In the genomic region with DNA sequence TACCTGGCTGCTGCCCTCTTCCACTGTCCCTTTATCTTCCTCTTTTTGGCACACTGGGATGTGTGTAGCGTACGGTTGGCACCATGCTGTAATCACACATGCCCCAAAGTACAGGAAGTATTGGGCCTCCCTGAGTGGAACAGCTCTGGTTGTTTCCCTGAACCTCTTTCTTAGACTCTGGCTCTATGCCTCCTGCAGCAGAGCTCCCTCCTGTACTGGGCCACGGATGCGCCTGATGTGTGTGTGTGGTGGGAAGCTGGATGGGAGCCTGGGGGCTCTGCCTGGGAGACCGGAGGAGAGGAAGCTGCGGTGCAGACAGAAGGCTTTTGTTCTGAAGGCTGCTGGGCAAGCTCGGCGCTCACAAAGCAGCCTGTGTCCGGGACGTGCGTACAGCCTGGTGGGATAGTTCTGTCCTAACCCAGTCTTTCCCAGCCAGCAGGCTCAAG, we compare ENCODE assay signal across 9 mouse cellular contexts. TPM values are rescaled to one million over a fixed set of nuclear protein-coding genes. Genes with fewer than 3 reads are reported as not detected.
DNase-seq lines count a peak whose midpoint lies in the region; ATAC-seq and TF ChIP-seq lines count a peak whose summit lies in the region.
"Had no signal": no experiment of that assay in that cellular context is flagged by ENCODE, and none has a peak within 500 bp of the region (broad histone marks: within the 10 kb centered on the region; RNA-seq: fewer than 3 reads in every experiment).

No protein-coding gene starts in this region.

- H3K4me2 ChIP-seq in stomach, embryonic 14.5 days (replicated peaks; ENCODE audit: low read depth, low read length): no peak overlapping the region
- no peak overlapping the region for H3K4me2 ChIP-seq in stomach, postnatal 0 days (replicated peaks; ENCODE audit: low read depth)
- no peak overlapping the region for H3K4me2 ChIP-seq in hindbrain, postnatal 0 days (ENCODE audit: low read depth, low read length)
- no peak overlapping the region for H3K4me2 ChIP-seq in stomach, embryonic 15.5 days

- H3K4me1 ChIP-seq in stomach, embryonic 14.5 days (ENCODE audit: control insufficient read depth, insufficient read depth, low read length): no peaks in the 10 kb centered on the region
- no peaks in the 10 kb centered on the region for H3K4me1 ChIP-seq in stomach, postnatal 0 days (replicated peaks; ENCODE audit: control insufficient read depth, insufficient read depth)
- peaks cover 5% of the 10 kb centered on the region; the same call in 1 of the 2 replicates for H3K4me1 ChIP-seq in hindbrain, postnatal 0 days (ENCODE audit: insufficient read depth, low read length)
- no peaks in the 10 kb centered on the region for H3K4me1 ChIP-seq in stomach, embryonic 15.5 days

- DNase-seq in frontal cortex, adult 2 months (ENCODE audit: extremely low spot score in 1 of 2, low spot score in 1 of 2): no peak
- no peak for DNase-seq in stomach, postnatal 0 days (ENCODE audit: low spot score)
- peak; percentile 77 for DNase-seq in hindbrain, postnatal 0 days (ENCODE audit: low spot score)
- no peak for DNase-seq in kidney, postnatal 25 days
- DNase-seq in lung, postnatal 14 days: no peak
- DNase-seq: kidney, postnatal 36 days had no signal

- H3K27ac ChIP-seq in stomach, embryonic 14.5 days (ENCODE audit: low read length): peak overlapping the region; percentile 3; the same call in 1 of the 2 replicates
- H3K27ac ChIP-seq in stomach, postnatal 0 days (replicated peaks): no peak overlapping the region
- H3K27ac ChIP-seq in hindbrain, postnatal 0 days: peak overlapping the region; percentile 76
- H3K27ac ChIP-seq in stomach, embryonic 15.5 days: peak overlapping the region; percentile 22

- ATAC-seq in frontal cortex, adult (ENCODE audit: low TSS enrichment): peak; percentile 81
- peak; percentile 53; the same call in 1 of the 2 replicates for ATAC-seq in stomach, embryonic 14.5 days (ENCODE audit: insufficient number of reproducible peaks, insufficient read depth, low FRiP score, low read depth)
- ATAC-seq in stomach, postnatal 0 days (ENCODE audit: low FRiP score, low TSS enrichment): no peak
- ATAC-seq in hindbrain, postnatal 0 days: peak; percentile 94
- ATAC-seq in stomach, embryonic 15.5 days (ENCODE audit: insufficient read depth, low FRiP score, low read depth): peak; percentile 5; the same call in 1 of the 2 replicates

- TF ChIP-seq EP300 in stomach, postnatal 0 days (optimal IDR thresholded peaks at IDR 0.05): no peak

- H3K4me3 ChIP-seq in stomach, embryonic 14.5 days (ENCODE audit: low read depth, low read length): no peak overlapping the region
- H3K4me3 ChIP-seq in stomach, postnatal 0 days (ENCODE audit: low read depth, low read length): no peak overlapping the region
- H3K4me3 ChIP-seq in hindbrain, postnatal 0 days (ENCODE audit: low read length): no peak overlapping the region
- no peak overlapping the region for H3K4me3 ChIP-seq in stomach, embryonic 15.5 days (replicated peaks)

- no peak overlapping the region for H3K9ac ChIP-seq in stomach, embryonic 14.5 days (replicated peaks; ENCODE audit: low read depth, low read length)
- no peak overlapping the region for H3K9ac ChIP-seq in stomach, postnatal 0 days (ENCODE audit: low read length)
- H3K9ac ChIP-seq in hindbrain, postnatal 0 days (replicated peaks; ENCODE audit: low read length): peak overlapping the region; percentile 29; the same call in 1 of the 2 replicates
- no peak overlapping the region for H3K9ac ChIP-seq in stomach, embryonic 15.5 days

- peaks cover 5% of the 10 kb centered on the region; the same call in 1 of the 2 replicates for H3K36me3 ChIP-seq in stomach, embryonic 14.5 days (ENCODE audit: control insufficient read depth, insufficient read depth, low read length)
- no peaks in the 10 kb centered on the region for H3K36me3 ChIP-seq in stomach, postnatal 0 days (ENCODE audit: control insufficient read depth, insufficient read depth, low read length)
- H3K36me3 ChIP-seq in hindbrain, postnatal 0 days (ENCODE audit: insufficient read depth, low read length): no peaks in the 10 kb centered on the region
- peaks cover 5% of the 10 kb centered on the region; the same call in 1 of the 2 replicates for H3K36me3 ChIP-seq in stomach, embryonic 15.5 days

- H3K9me3 ChIP-seq in stomach, embryonic 14.5 days (ENCODE audit: control insufficient read depth, low read depth, low read length): no peaks in the 10 kb centered on the region
- H3K9me3 ChIP-seq in stomach, postnatal 0 days (ENCODE audit: control insufficient read depth, low read length): no peaks in the 10 kb centered on the region
- no peaks in the 10 kb centered on the region for H3K9me3 ChIP-seq in hindbrain, postnatal 0 days (ENCODE audit: low read length)
- H3K9me3 ChIP-seq in stomach, embryonic 15.5 days: no peaks in the 10 kb centered on the region

- no peaks in the 10 kb centered on the region for H3K27me3 ChIP-seq in stomach, embryonic 14.5 days (ENCODE audit: control insufficient read depth, insufficient read depth, low read length)
- H3K27me3 ChIP-seq in stomach, postnatal 0 days (ENCODE audit: control insufficient read depth, insufficient read depth, low read length): no peaks in the 10 kb centered on the region
- no peaks in the 10 kb centered on the region for H3K27me3 ChIP-seq in hindbrain, postnatal 0 days (ENCODE audit: insufficient read depth, low read length)
- H3K27me3 ChIP-seq in stomach, embryonic 15.5 days (replicated peaks): no peaks in the 10 kb centered on the region

- TF ChIP-seq CTCF in stomach, postnatal 0 days (IDR thresholded peaks at IDR 0.05; ENCODE audit: low read depth): no peak
- TF ChIP-seq CTCF in hindbrain, postnatal 0 days (IDR thresholded peaks at IDR 0.05; ENCODE audit: low read depth): no peak

- WGBS in stomach, embryonic 14.5 days: 85% methylated on average over 11 of the region's 11 CpGs
- 90% methylated on average over 11 of the region's 11 CpGs for WGBS in stomach, postnatal 0 days
- WGBS in hindbrain, postnatal 0 days: 51% methylated on average over 11 of the region's 11 CpGs
- 90% methylated on average over 11 of the region's 11 CpGs for WGBS in stomach, embryonic 15.5 days

RNA-seq across cellular contexts. Expression of a gene that starts 7.4 kb away (rescaled TPM):
- polyA plus RNA-seq in frontal cortex, adult 2 months (2012; rRNA removed): 1.1 and 1.8 TPM in 2 replicates
- polyA plus RNA-seq in stomach, embryonic 14.5 days (2014; fragmentation: Nextera tagmentation; extraction: Ambion mirVana): 29.2 and 34.7 TPM in 2 replicates
- polyA plus RNA-seq in stomach, postnatal 0 days (2015; fragmentation: Nextera tagmentation; extraction: Ambion mirVana): 5.7 and 6.0 TPM in 2 replicates
- 13.8 and 16.6 TPM in 2 replicates for total RNA-seq in hindbrain, postnatal 0 days (2014; rRNA removed)
- polyA plus RNA-seq in hindbrain, postnatal 0 days (2015; fragmentation: Nextera tagmentation; extraction: Ambion mirVana): 14.7 and 15.8 TPM in 2 replicates
- polyA plus RNA-seq in stomach, embryonic 15.5 days (2015; fragmentation: Nextera tagmentation; extraction: Ambion mirVana): 26.0 and 32.1 TPM in 2 replicates

RNA-seq across cellular contexts. Expression of a gene that starts 17.5 kb away (rescaled TPM):
- polyA plus RNA-seq in frontal cortex, adult 2 months (2012; rRNA removed): 87.6 and 94.9 TPM in 2 replicates
- polyA plus RNA-seq in stomach, embryonic 14.5 days (2014; fragmentation: Nextera tagmentation; extraction: Ambion mirVana): 233 and 261 TPM in 2 replicates
- 585 and 865 TPM in 2 replicates for polyA plus RNA-seq in stomach, postnatal 0 days (2015; fragmentation: Nextera tagmentation; extraction: Ambion mirVana)
- total RNA-seq in hindbrain, postnatal 0 days (2014; rRNA removed): 4.6 and 15.4 TPM in 2 replicates
- 33.0 and 35.8 TPM in 2 replicates for polyA plus RNA-seq in hindbrain, postnatal 0 days (2015; fragmentation: Nextera tagmentation; extraction: Ambion mirVana)
- 312 and 313 TPM in 2 replicates for polyA plus RNA-seq in stomach, embryonic 15.5 days (2015; fragmentation: Nextera tagmentation; extraction: Ambion mirVana)

RNA-seq across cellular contexts. Expression of a gene that starts 22.1 kb away (rescaled TPM):
- 40.3 and 42.0 TPM in 2 replicates for polyA plus RNA-seq in frontal cortex, adult 2 months (2012; rRNA removed)
- 6.3 and 7.2 TPM in 2 replicates for polyA plus RNA-seq in stomach, embryonic 14.5 days (2014; fragmentation: Nextera tagmentation; extraction: Ambion mirVana)
- 4.2 and 4.6 TPM in 2 replicates for polyA plus RNA-seq in stomach, postnatal 0 days (2015; fragmentation: Nextera tagmentation; extraction: Ambion mirVana)
- total RNA-seq in hindbrain, postnatal 0 days (2014; rRNA removed): 98.0 and 103 TPM in 2 replicates
- 54.8 and 55.3 TPM in 2 replicates for polyA plus RNA-seq in hindbrain, postnatal 0 days (2015; fragmentation: Nextera tagmentation; extraction: Ambion mirVana)
- polyA plus RNA-seq in stomach, embryonic 15.5 days (2015; fragmentation: Nextera tagmentation; extraction: Ambion mirVana): 8.4 and 10.5 TPM in 2 replicates

RNA-seq across cellular contexts. Expression of a gene that starts 23.5 kb away (rescaled TPM):
- polyA plus RNA-seq in frontal cortex, adult 2 months (2012; rRNA removed): 249 and 252 TPM in 2 replicates
- polyA plus RNA-seq in stomach, embryonic 14.5 days (2014; fragmentation: Nextera tagmentation; extraction: Ambion mirVana): 118 and 124 TPM in 2 replicates
- polyA plus RNA-seq in stomach, postnatal 0 days (2015; fragmentation: Nextera tagmentation; extraction: Ambion mirVana): 106 and 112 TPM in 2 replicates
- 138 and 152 TPM in 2 replicates for total RNA-seq in hindbrain, postnatal 0 days (2014; rRNA removed)
- polyA plus RNA-seq in hindbrain, postnatal 0 days (2015; fragmentation: Nextera tagmentation; extraction: Ambion mirVana): 239 and 251 TPM in 2 replicates
- polyA plus RNA-seq in stomach, embryonic 15.5 days (2015; fragmentation: Nextera tagmentation; extraction: Ambion mirVana): 125 and 130 TPM in 2 replicates
